Mouse (Mus musculus) retina, adult 2 months (tissue): Measurements from ENCODE around the gene Cplx3.

Experiments
- DNase-seq: peaks from one replicate; pipeline ENCODE4 v3.0.0-alpha.2; 2012; ENCODE audit warnings: low read depth, low spot score

Cplx3 gene

DNA sequence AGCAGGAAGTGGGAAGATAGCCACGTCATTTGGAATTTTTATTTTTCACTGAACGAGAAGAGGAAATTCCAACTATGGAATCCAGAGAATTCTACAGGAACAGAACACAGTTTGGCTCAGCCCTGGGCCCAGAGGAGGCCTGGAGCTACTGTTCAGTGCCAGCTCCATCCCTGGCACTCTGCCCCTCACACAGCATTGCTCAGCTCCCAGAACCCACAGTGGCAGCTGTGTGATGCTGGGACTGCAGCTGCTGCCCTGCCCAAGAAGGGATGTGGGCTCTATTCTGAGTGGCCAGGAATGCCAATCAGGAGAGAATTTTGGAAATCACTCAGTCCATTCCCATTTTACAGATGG, 4.8 kb downstream of the Cplx3 start:
- no peak for DNase-seq

- DNase-seq = no peak
Observed at GRCm38 (mm10) chr9:57600620-57601352, 5.3 kb downstream of the Cplx3 start.

DNA sequence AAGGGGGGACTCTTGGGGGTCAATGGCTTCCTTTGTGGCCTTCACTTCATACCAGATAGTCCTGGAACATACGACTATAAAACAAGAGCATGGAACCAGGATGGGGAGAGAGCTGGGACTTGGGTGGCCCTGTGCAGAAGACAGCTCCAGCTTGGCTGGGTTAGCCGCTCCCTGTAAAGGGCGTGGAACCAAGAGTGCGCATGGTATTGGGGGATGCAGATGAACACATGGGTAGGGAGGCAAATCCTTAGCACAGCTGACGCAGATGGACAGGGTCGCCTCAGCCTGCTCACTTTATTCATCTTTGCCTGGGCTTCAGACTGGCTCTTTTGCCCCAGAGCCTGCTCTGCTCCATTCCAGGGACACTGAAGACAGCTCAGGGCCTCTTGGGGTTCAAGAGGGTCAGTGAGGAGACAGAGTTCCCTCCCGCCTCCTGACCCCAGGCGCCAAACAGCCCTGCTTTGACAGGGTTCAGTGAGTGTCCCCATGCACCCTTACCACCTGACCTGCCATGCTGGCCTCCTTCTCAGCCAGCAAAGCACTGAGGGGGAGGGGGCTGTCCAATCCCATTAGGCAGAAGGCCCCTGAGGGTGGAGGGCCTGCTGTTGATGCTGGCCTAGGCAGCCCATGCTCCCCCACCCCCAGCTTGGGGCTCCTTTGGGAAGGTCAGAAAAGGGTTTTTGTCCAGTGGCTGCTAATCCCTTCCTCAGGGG, 7.1 kb downstream of the Cplx3 start:
- DNase-seq = no peak

- DNase-seq = no peak
Observed at GRCm38 (mm10) chr9:57597929-57598382, 8.1 kb downstream of the Cplx3 start.

GRCm38 (mm10) chr9:57597265-57597664, 8.8 kb downstream of the Cplx3 start:
- no peak for DNase-seq

GRCm38 (mm10) chr9:57594174-57594509, 11.9 kb downstream of the Cplx3 start:
- DNase-seq = no peak

DNA sequence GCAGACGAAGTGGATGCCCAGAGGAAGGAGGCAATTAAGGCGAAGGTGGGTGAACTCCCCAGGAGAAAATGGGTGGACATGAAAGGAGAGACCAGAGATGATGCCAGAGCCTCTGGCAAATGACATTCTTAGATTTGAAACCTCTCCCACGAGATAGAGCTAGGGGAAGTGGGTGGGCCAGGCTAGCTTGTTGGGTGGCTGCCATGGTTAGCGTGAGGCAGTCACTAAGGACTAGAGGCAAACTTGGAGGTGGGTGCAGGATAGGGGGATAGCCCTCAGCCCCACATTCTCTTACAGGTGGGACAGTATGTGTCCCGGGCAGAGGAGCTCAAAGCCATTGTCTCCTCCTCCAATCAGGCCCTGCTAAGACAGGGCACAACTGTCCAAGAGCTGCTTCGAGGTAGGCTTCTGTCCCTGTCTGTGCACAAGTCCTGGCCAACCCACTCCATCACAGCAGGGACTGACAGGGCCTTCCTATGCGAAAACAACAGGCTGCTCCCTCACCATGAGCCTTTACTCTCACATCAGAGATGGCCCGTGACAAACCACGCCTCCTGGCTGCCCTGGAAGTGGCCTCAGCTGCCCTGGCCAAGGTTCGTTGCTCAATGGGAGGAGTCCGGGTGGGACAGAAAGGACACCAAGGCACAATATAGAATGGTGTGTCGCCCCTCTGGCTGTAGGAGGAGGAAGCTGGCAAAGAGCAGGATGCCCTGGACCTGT, 12.5 kb downstream of the Cplx3 start:
- DNase-seq = no peak

- no peak for DNase-seq
Observed at GRCm38 (mm10) chr9:57590726-57591125, 15.4 kb downstream of the Cplx3 start.

DNA sequence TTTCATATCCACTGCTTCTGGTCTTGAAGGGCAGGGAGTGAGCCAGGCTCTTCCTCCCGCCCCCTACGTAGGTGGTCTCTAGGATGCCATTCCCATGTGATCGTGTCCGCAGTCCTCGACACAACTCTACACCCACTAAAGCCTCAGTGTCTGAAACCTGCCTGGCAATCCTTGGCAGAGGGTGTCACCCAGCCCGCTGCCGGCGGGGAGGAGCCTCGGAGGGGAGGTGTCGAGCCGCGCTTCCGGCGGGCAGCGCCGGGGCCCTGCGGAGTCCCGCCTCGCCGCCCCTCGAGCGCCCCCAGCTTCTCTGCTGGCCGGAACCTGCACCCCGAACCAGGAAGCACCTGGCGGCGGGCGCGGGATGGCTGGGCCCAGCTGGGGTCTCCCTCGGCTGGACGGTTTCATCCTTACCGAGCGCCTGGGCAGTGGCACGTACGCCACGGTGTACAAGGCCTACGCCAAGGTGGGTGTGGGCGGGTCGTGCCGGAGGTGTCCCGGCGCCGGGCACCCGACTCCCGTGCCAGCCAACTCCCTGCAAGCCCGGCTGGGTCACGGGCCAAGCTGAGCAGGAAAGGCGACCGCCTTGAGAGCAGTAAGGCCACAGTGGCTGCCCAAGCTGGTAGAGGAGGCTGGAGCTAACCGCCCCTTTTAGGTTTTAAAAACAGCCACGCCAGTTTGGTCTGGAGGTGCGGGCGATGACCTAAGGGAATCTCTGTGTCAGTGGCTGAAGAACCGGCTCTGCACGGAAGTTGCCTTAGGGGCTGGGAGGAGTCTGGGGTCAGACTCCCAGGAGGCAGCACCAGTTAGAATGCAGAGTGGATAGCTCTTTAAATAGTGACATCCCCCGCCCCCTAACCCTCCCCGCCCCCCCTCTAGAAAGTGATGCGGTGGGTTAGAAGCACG, 16.6 kb downstream of the Cplx3 start, which contains the start of gene Ulk3:
Gene Ulk3, plus strand, starts transcription at position 229 of the 903 bp plus-strand sequence.
- DNase-seq = peak; percentile 45

GRCm38 (mm10) chr9:57584991-57585390, 21.1 kb downstream of the Cplx3 start:
- DNase-seq = no peak

GRCm38 (mm10) chr9:57577144-57577849, 28.8 kb downstream of the Cplx3 start:
- no peak for DNase-seq

GRCm38 (mm10) chr9:57575577-57575976, 30.5 kb downstream of the Cplx3 start:
- DNase-seq = no peak

DNA sequence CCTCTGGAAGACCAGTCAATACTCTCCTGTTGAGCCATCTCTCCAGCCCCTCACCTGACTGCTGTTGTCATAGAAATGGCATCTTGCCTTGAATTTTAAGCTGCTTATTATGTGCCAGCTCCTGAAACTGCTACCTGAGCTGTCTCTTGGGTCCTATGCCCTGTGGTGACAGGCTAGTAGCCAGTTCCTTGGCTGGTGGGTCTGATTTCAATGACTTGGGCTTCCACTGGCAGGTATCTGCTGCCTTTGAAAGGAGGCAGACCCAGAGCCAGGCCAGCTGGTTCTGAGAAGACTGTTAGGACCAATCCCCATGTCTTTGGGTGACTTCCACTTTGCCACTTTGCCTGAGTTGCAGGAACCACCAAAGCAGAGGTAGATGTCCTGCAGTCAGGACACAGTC, 31.7 kb downstream of the Cplx3 start:
- DNase-seq = no peak

DNA sequence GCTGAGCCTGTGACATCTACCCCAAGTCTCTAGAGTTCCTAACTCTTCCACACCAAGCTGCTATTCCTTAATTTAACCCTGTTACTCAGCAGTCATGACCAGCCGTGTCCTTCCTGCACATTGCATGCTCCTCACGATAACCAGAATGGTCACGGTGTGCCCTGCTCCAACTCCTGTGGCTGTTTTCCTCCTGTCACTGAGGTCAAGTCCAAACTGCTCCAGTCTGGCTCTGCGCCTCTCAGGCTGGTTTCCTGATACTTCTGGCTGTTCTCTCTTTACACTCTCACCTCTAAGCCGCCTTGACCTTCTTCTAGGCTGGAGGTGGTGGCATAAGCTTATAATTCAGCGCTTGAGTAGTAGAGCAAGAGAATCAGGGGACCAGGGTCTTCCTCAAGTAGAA, 37.6 kb downstream of the Cplx3 start:
- DNase-seq = no peak

DNA sequence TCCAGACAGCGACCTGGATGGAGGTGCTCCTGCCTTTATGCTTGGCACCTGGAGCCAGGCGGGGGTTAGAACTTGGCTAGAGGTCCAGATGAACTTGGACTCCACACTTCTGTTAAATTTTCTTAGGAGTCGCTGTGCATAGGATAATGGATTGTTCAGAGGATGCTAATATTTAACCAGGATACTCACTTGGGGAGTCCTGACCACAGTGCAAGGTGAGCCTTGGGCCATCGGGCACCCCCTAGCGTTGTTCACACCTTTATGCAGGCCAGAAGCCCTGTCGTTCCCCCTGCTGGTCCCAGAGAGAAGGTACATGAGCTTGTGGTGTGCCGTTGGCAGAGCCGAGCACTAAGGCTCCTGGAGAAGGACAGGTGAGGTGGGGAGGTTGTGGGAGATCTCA, 39.2 kb downstream of the Cplx3 start:
- DNase-seq = no peak

DNA sequence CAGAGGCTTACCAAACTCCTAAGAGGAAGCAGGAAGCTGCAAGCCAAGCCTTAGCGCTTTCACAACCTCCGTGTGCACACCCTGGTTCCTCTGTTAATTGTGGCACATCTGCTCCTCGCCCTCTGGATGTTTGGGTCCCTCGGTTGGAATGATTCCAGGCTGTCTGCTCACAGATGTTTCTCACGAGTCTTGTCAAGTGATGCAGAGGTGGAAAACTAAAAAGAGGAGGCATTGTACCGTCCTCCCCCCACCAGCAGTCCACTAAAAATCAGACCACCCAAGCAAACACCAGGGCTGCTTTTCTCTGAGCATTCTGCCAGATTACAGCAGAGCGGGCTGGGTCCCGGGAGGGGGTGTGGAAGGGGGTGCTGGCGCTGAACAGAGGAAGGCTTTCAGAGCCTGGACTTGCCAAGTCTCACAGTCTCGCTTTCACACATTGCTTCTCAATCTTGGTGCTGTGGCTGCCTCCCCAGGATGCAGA, 40.3 kb downstream of the Cplx3 start:
- DNase-seq = no peak

GRCm38 (mm10) chr9:57564609-57565008, 41.5 kb downstream of the Cplx3 start:
- DNase-seq = no peak

DNA sequence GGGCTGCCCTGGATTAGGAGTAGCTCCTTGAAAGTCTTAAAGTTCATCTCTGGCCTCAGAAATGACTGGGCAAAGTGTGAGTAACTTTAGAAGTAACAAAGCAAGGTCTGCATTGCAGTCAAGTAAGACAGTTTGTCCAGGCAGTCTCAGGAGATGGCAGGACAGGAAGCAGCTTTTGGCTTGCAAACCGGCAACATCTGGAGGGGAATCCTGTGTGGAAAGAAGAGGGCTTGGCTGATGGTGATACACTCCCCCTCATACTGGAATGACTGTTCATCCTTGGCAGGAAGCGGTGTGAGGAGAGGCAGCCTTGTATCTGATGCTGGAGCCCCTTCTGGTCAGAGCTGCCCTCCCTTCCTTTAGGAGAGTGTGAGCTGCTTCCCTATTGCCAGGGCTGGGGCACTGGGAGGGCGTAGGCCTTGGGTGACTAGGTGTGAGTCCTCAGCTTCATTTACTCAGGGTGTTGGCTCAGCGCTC, 43.1 kb downstream of the Cplx3 start:
- no peak for DNase-seq

DNA sequence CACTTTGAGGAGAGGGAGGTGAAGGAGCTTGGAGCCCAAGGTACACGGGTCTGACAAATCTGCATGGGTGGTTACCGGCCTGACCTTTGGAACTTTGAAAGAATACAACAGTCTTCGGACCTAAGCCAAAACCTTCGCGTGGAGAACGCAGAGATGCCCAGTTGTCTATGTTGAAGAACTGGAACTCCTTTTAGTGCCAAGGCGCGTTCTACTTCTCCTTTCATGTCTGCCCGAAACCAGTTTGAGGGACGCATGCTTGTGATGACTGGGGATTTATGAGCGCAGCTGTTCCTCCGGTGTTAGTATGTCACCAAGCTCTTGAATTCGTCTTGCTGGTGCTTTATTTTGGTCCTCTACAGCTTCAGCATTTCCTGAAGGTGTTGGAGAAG, 44.4 kb downstream of the Cplx3 start:
- DNase-seq = no peak

- DNase-seq = peak; percentile 85
Observed at GRCm38 (mm10) chr9:57560861-57561710, 45.0 kb downstream of the Cplx3 start, which contains the start of gene Scamp2. TSS of gene Scamp2 (plus strand) at chr9:57560943.
